Mouse (Mus musculus) midbrain, postnatal 0 days (tissue): Measurements from ENCODE around the gene Zfp459. TPM values are rescaled to one million over a fixed set of nuclear protein-coding genes. Genes with fewer than 3 reads are reported as not detected.
"Not testable (repeated sequence)": the region's sequence is repeated elsewhere in the genome, so short reads cannot be mapped to it uniquely, and the experiment has no call there.

Experiments
- ATAC-seq: fragments of 200-750 bp; cut with Nextera tagmentation; 2 replicates; pipeline ENCODE4 v1.8.0; 2017; ENCODE audit warnings: moderate number of reproducible peaks, mild to moderate bottlenecking, moderate TSS enrichment, moderate library complexity; ENCODE audit not compliant: low FRiP score
- DNase-seq: peaks from one replicate; pipeline ENCODE4 v3.0.0-alpha.2; 2015; ENCODE audit warnings: low spot score
- H3K27ac ChIP-seq: fragments of 300-500 bp; sonication (generic); 2 replicates; pipeline ENCODE4 v1.5.1; 2014; ENCODE audit warnings: low read depth, mild to moderate bottlenecking, low read length, mixed read lengths
- H3K27me3 ChIP-seq: fragments of 300-500 bp; sonication (generic); 2 replicates; pipeline ENCODE4 v1.6.1; 2014; ENCODE audit warnings: low read length, control low read depth, mixed read lengths; ENCODE audit not compliant: insufficient read depth
- H3K36me3 ChIP-seq: fragments of 300-500 bp; sonication (generic); 2 replicates; pipeline ENCODE4 v1.6.1; 2014; ENCODE audit warnings: low read length, control low read depth, mixed read lengths; ENCODE audit not compliant: insufficient read depth
- H3K4me1 ChIP-seq: fragments of 300-500 bp; sonication (generic); 2 replicates; pipeline ENCODE4 v1.6.1; 2014; ENCODE audit warnings: mild to moderate bottlenecking, control low read depth, antibody characterized with exemption, low read length, mixed read lengths; ENCODE audit not compliant: insufficient read depth
- H3K4me2 ChIP-seq: fragments of 300-500 bp; sonication (generic); 2 replicates; pipeline ENCODE4 v1.6.1; 2014; ENCODE audit warnings: low read depth, mild to moderate bottlenecking, low read length, mixed read lengths; ENCODE audit not compliant: poor library complexity, severe bottlenecking
- H3K4me3 ChIP-seq: fragments of 300-500 bp; sonication (generic); 2 replicates; pipeline ENCODE4 v1.5.1; 2014; ENCODE audit warnings: low read depth, mild to moderate bottlenecking, low read length, moderate library complexity
- H3K9ac ChIP-seq: fragments of 300-500 bp; sonication (generic); replicated peaks from 2 replicates; pipeline ENCODE4 v1.6.1; 2014; ENCODE audit warnings: mild to moderate bottlenecking, low read length, moderate library complexity, mixed read lengths; ENCODE audit not compliant: poor library complexity, severe bottlenecking
- H3K9me3 ChIP-seq: fragments of 300-500 bp; sonication (generic); 2 replicates; pipeline ENCODE4 v1.6.1; 2016; ENCODE audit warnings: low read length, control low read depth
- CTCF ChIP-seq: IDR thresholded peaks from 2 replicates; pipeline ENCODE4 v1.5.1; 2016; ENCODE audit warnings: antibody characterized with exemption, mild to moderate bottlenecking
- WGBS: fragments of 180-500 bp; shearing (Covaris S2); extraction: QIAGEN DNeasy Blood & Tissue Kit; methylation state at CpG from one replicate; pipeline ENCODE4 v1.1.7; 2014; 5-methylcytosine and 5-hydroxymethylcytosine counted together
- polyA plus RNA-seq: library from polyadenylated mRNA; unstranded; fragments of >200 nt; fragmentation: Nextera tagmentation; extraction: Ambion mirVana; gene quantifications from 2 replicates; pipeline ENCODE4 v1.2.1, GENCODE M21; 2015
- total RNA-seq: library from RNA; depleted of rRNA; stranded (reverse); fragments of >200 nt; gene quantifications from 2 replicates; pipeline ENCODE4 v1.2.3, GENCODE M21; 2014

Gene Zfp459
- total and polyA plus RNA-seq, 2 experiments from 2014 or later = 1.2 to 6.0 TPM

GRCm38 (mm10) chr13:67428116-67428515, 6.9 kb upstream of the Zfp459 start:
- H3K4me3 ChIP-seq = no peak overlapping the region
- ATAC-seq (no peak), DNase-seq (no peak)
- no peak overlapping the region for H3K9ac ChIP-seq
- no peaks in the 10 kb centered on the region for H3K9me3 ChIP-seq
- no peak overlapping the region for H3K27ac ChIP-seq
- no peak overlapping the region for H3K4me2 ChIP-seq
- TF ChIP-seq CTCF = no peak
- no peaks in the 10 kb centered on the region for H3K4me1 ChIP-seq
- no peaks in the 10 kb centered on the region for H3K27me3 ChIP-seq
- no peaks in the 10 kb centered on the region for H3K36me3 ChIP-seq
- 53% methylated on average over 3 of the region's 3 CpGs for WGBS

- H3K9me3 ChIP-seq, H3K4me2 ChIP-seq, H3K4me3 ChIP-seq, H3K4me1 ChIP-seq, ATAC-seq, H3K9ac ChIP-seq, DNase-seq, H3K36me3 ChIP-seq, H3K27me3 ChIP-seq, H3K27ac ChIP-seq: not testable (repeated sequence)
These were observed 4.5 kb upstream of the Zfp459 start for GRCm38 (mm10) chr13:67425699-67426098.

GRCm38 (mm10) chr13:67422532-67422931, 1.3 kb upstream of the Zfp459 start:
- ATAC-seq, H3K9me3 ChIP-seq, DNase-seq, H3K27ac ChIP-seq, H3K4me2 ChIP-seq, H3K27me3 ChIP-seq, H3K4me3 ChIP-seq, H3K9ac ChIP-seq, H3K36me3 ChIP-seq, H3K4me1 ChIP-seq: not testable (repeated sequence)
- 66% methylated on average over 2 of the region's 2 CpGs for WGBS

- Histone ChIP-seq H3K36me3 (no peaks in the 10 kb centered on the region), H3K4me2 (peak overlapping the region; percentile 86), H3K9me3 (no peaks in the 10 kb centered on the region), H3K4me1 (no peaks in the 10 kb centered on the region), H3K4me3 (peak overlapping the region; percentile 57), H3K27me3 (no peaks in the 10 kb centered on the region), H3K9ac (peak overlapping the region; percentile 33; the same call in 1 of the 2 replicates), H3K27ac (no peak overlapping the region)
- TF ChIP-seq CTCF = no peak
- DNase-seq (peak; percentile 12), ATAC-seq (peak; percentile 73)
- 35% methylated on average over 11 of the region's 11 CpGs for WGBS
These were observed 536 bp downstream of the Zfp459 start for GRCm38 (mm10) chr13:67420558-67421206.

GRCm38 (mm10) chr13:67416811-67417210, 4.4 kb downstream of the Zfp459 start:
- Histone ChIP-seq H3K9me3 (no peaks in the 10 kb centered on the region), H3K4me3 (no peak overlapping the region), H3K27me3 (no peaks in the 10 kb centered on the region), H3K36me3 (no peaks in the 10 kb centered on the region), H3K9ac (no peak overlapping the region), H3K4me1 (no peaks in the 10 kb centered on the region), H3K4me2 (no peak overlapping the region), H3K27ac (no peak overlapping the region)
- WGBS = 92% methylated on average over 3 of the region's 3 CpGs
- DNase-seq (no peak), ATAC-seq (no peak)
- no peak for TF ChIP-seq CTCF

GRCm38 (mm10) chr13:67415759-67416158, 5.5 kb downstream of the Zfp459 start:
- no peaks in the 10 kb centered on the region for H3K27me3 ChIP-seq
- no peak overlapping the region for H3K9ac ChIP-seq
- WGBS = 79% methylated on average over 6 of the region's 6 CpGs
- no peak overlapping the region for H3K4me3 ChIP-seq
- H3K36me3 ChIP-seq = no peaks in the 10 kb centered on the region
- ATAC-seq = no peak
- no peak for TF ChIP-seq CTCF
- H3K9me3 ChIP-seq = no peaks in the 10 kb centered on the region
- no peak for DNase-seq
- H3K4me2 ChIP-seq = no peak overlapping the region
- no peaks in the 10 kb centered on the region for H3K4me1 ChIP-seq
- H3K27ac ChIP-seq = no peak overlapping the region
